Mouse (Mus musculus): ENCODE data around the gene Cdcp1. TPM values are rescaled to one million over a fixed set of nuclear protein-coding genes. Genes with fewer than 3 reads are reported as not detected.

Gene Cdcp1
- polyA plus RNA-seq, 1 experiment from 2014 or later, result 5.3 TPM

GRCm38 (mm10) chr9:123162985-123163694 lies 52.7 kb downstream of the Cdcp1 start:
- Histone ChIP-seq H3K4me3 (no peak overlapping the region), H3K9ac (no peak overlapping the region), H3K27me3 (no peaks in the 10 kb centered on the region), H3K36me3 (no peaks in the 10 kb centered on the region), H3K27ac (no peak overlapping the region), H3K9me3 (no peaks in the 10 kb centered on the region), H3K4me1 (no peaks in the 10 kb centered on the region), H3K4me2 (replicated peaks) (no peak overlapping the region)
- 84% methylated on average over 4 of the region's 4 CpGs for WGBS
- no peak for ATAC-seq (ENCODE audit: low FRiP score, low read depth)

- Histone ChIP-seq H3K27ac (no peak overlapping the region), H3K4me1 (peaks cover 2% of the 10 kb centered on the region; the same call in 1 of the 2 replicates), H3K9me3 (no peaks in the 10 kb centered on the region), H3K36me3 (no peaks in the 10 kb centered on the region), H3K9ac (no peak overlapping the region), H3K4me2 (replicated peaks) (no peak overlapping the region), H3K4me3 (no peak overlapping the region), H3K27me3 (no peaks in the 10 kb centered on the region)
- WGBS, result 72% methylated on average over 2 of the region's 2 CpGs
- ATAC-seq (ENCODE audit: low FRiP score, low read depth), result no peak
Measured at GRCm38 (mm10) chr9:123161792-123162191, 54.0 kb downstream of the Cdcp1 start.

- Histone ChIP-seq H3K9me3 (no peaks in the 10 kb centered on the region), H3K27me3 (no peaks in the 10 kb centered on the region), H3K27ac (no peak overlapping the region), H3K4me2 (replicated peaks) (no peak overlapping the region), H3K9ac (no peak overlapping the region), H3K4me1 (peaks cover 4% of the 10 kb centered on the region; the same call in 1 of the 2 replicates), H3K4me3 (no peak overlapping the region), H3K36me3 (no peaks in the 10 kb centered on the region)
- ATAC-seq (ENCODE audit: low FRiP score, low read depth), result no peak
- 61% methylated on average over 7 of the region's 7 CpGs for WGBS
Measured at GRCm38 (mm10) chr9:123159330-123159729, 56.5 kb downstream of the Cdcp1 start.

GRCm38 (mm10) chr9:123158125-123158836 lies 57.6 kb downstream of the Cdcp1 start:
- no peak for ATAC-seq (ENCODE audit: low FRiP score, low read depth)
- Histone ChIP-seq H3K4me2 (replicated peaks) (no peak overlapping the region), H3K4me3 (no peak overlapping the region), H3K36me3 (no peaks in the 10 kb centered on the region), H3K27ac (no peak overlapping the region), H3K27me3 (no peaks in the 10 kb centered on the region), H3K4me1 (peaks cover 4% of the 10 kb centered on the region; the same call in 1 of the 2 replicates), H3K9ac (no peak overlapping the region), H3K9me3 (no peaks in the 10 kb centered on the region)
- 58% methylated on average over 8 of the region's 8 CpGs for WGBS

- Histone ChIP-seq H3K27me3 (no peaks in the 10 kb centered on the region), H3K9ac (no peak overlapping the region), H3K9me3 (no peaks in the 10 kb centered on the region), H3K27ac (no peak overlapping the region), H3K36me3 (no peaks in the 10 kb centered on the region), H3K4me2 (replicated peaks) (no peak overlapping the region), H3K4me1 (peaks cover 4% of the 10 kb centered on the region; the same call in 1 of the 2 replicates), H3K4me3 (no peak overlapping the region)
- ATAC-seq (ENCODE audit: low FRiP score, low read depth), result no peak
Measured at GRCm38 (mm10) chr9:123157699-123158098, 58.1 kb downstream of the Cdcp1 start.

GRCm38 (mm10) chr9:123156910-123157361 lies 58.9 kb downstream of the Cdcp1 start:
- H3K9me3 ChIP-seq, result no peaks in the 10 kb centered on the region
- ATAC-seq (ENCODE audit: low FRiP score, low read depth), result peak; percentile 84
- H3K4me3 ChIP-seq, result peak overlapping the region; percentile 30
- H3K4me2 ChIP-seq (replicated peaks), result peak overlapping the region; percentile 57
- peaks cover 4% of the 10 kb centered on the region; the same call in 1 of the 2 replicates for H3K4me1 ChIP-seq
- peak overlapping the region; percentile 55 for H3K9ac ChIP-seq
- 27% methylated on average over 30 of the region's 30 CpGs for WGBS
- H3K27ac ChIP-seq, result no peak overlapping the region
- no peaks in the 10 kb centered on the region for H3K27me3 ChIP-seq
- H3K36me3 ChIP-seq, result no peaks in the 10 kb centered on the region

- Histone ChIP-seq H3K9ac (no peak overlapping the region), H3K4me1 (peaks cover 4% of the 10 kb centered on the region; the same call in 1 of the 2 replicates), H3K4me3 (no peak overlapping the region), H3K27ac (no peak overlapping the region), H3K9me3 (no peaks in the 10 kb centered on the region), H3K27me3 (no peaks in the 10 kb centered on the region), H3K4me2 (replicated peaks) (no peak overlapping the region), H3K36me3 (no peaks in the 10 kb centered on the region)
- 85% methylated on average over 2 of the region's 2 CpGs for WGBS
- no peak for ATAC-seq (ENCODE audit: low FRiP score, low read depth)
Measured at GRCm38 (mm10) chr9:123153121-123153520, 62.7 kb downstream of the Cdcp1 start.

- peaks cover 4% of the 10 kb centered on the region; the same call in 1 of the 2 replicates for H3K4me1 ChIP-seq
- no peak overlapping the region for H3K4me3 ChIP-seq
- ATAC-seq (ENCODE audit: low FRiP score, low read depth), result no peak
- H3K27ac ChIP-seq, result no peak overlapping the region
- no peak overlapping the region for H3K9ac ChIP-seq
- no peaks in the 10 kb centered on the region for H3K27me3 ChIP-seq
- H3K9me3 ChIP-seq, result no peaks in the 10 kb centered on the region
- WGBS, result 74% methylated on average over 3 of the region's 3 CpGs
- H3K36me3 ChIP-seq, result no peaks in the 10 kb centered on the region
- H3K4me2 ChIP-seq (replicated peaks), result no peak overlapping the region
Measured at GRCm38 (mm10) chr9:123152026-123152425, 63.8 kb downstream of the Cdcp1 start.

- Histone ChIP-seq H3K27me3 (no peaks in the 10 kb centered on the region), H3K9ac (0 out of 2 replicates have a peak overlapping the region, but pooled peaks have one; percentile 25), H3K27ac (no peak overlapping the region), H3K36me3 (no peaks in the 10 kb centered on the region), H3K9me3 (no peaks in the 10 kb centered on the region), H3K4me2 (replicated peaks) (no peak overlapping the region), H3K4me1 (no peaks in the 10 kb centered on the region), H3K4me3 (no peak overlapping the region)
- ATAC-seq (ENCODE audit: low FRiP score, low read depth), result no peak
- WGBS, result 46% methylated on average over 1 of the region's 1 CpGs
Measured at GRCm38 (mm10) chr9:123151561-123151960, 64.3 kb downstream of the Cdcp1 start.

GRCm38 (mm10) chr9:123150241-123151020 lies 65.4 kb downstream of the Cdcp1 start, which contains the start of gene Clec3b:
TSS of gene Clec3b (plus strand) at chr9:123150946.
- H3K4me1 ChIP-seq, result no peaks in the 10 kb centered on the region
- peaks cover 3% of the 10 kb centered on the region; the same call in 1 of the 2 replicates for H3K36me3 ChIP-seq
- ATAC-seq (ENCODE audit: low FRiP score, low read depth), result no peak
- no peak within 1 kb of the TSS for H3K4me3 ChIP-seq
- no peak within 1 kb of the TSS for H3K4me2 ChIP-seq (replicated peaks)
- H3K27ac ChIP-seq, result no peak within 1 kb of the TSS
- H3K9me3 ChIP-seq, result peaks cover 4% of the 10 kb centered on the region
- H3K9ac ChIP-seq, result 0 out of 2 replicates have a peak within 1 kb of the TSS, but pooled peaks have one; percentile 25
- H3K27me3 ChIP-seq, result no peaks in the 10 kb centered on the region
- WGBS, result 85% methylated on average over 5 of the region's 5 CpGs

GRCm38 (mm10) chr9:123148430-123148829 lies 67.4 kb downstream of the Cdcp1 start:
- Histone ChIP-seq H3K36me3 (peaks cover 14% of the 10 kb centered on the region), H3K9me3 (peaks cover 19% of the 10 kb centered on the region), H3K27me3 (no peaks in the 10 kb centered on the region), H3K27ac (no peak overlapping the region), H3K9ac (no peak overlapping the region), H3K4me2 (replicated peaks) (no peak overlapping the region), H3K4me3 (no peak overlapping the region), H3K4me1 (no peaks in the 10 kb centered on the region)
- peak; percentile 51; the same call in 1 of the 2 replicates for ATAC-seq (ENCODE audit: low FRiP score, low read depth)
- WGBS, result 71% methylated on average over 5 of the region's 5 CpGs
